Mouse (Mus musculus): ENCODE results near the gene Hist1h2ad. TPM values are rescaled to one million over a fixed set of nuclear protein-coding genes. Genes with fewer than 3 reads are reported as not detected.
"Not testable (repeated sequence)": the region's sequence is repeated elsewhere in the genome, so short reads cannot be mapped to it uniquely, and the experiment has no call there.

Hist1h2ad gene
- total and polyA plus RNA-seq, 3 experiments, result 13.2 to 744 TPM; not detected in 1

DNA sequence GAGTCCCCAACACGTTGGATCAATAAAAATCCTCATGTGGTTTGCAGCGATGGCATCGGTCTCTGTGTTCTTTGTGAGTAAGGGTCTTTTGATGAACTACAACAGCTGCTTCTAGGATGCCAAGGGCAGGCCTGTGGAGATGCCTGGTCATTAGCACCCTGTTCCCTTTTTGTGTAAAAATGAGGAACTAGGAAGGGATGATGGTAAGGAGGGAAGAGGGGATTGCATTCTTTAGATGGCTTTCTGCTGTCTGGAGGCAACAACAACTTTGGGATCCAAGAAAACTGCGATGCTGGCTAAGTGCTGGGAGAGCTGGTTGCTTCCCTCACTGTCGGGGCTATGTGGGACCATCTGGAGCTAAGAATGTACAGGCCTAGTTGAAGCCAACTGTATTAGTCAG lies 35.9 kb upstream of the Hist1h2ad start:
- DNase-seq (ENCODE audit: extremely low read depth), result no peak
- H3K4me1 ChIP-seq (ENCODE audit: control insufficient read depth in 1 of 2, insufficient read depth in 2 of 2), result peaks cover 7 to 48% of the 10 kb centered on the region in 2 experiments; a peak in 3 of 4 replicates
- TF ChIP-seq CHD2 (IDR thresholded peaks at IDR 0.05; ENCODE audit: low read length), result no peak
- TF ChIP-seq E2F4 (IDR thresholded peaks at IDR 0.05; ENCODE audit: insufficient replicate concordance, low read depth, low read length), result no peak
- no peak for TF ChIP-seq MEF2A (IDR thresholded peaks at IDR 0.05; ENCODE audit: borderline replicate concordance, low read depth, low read length)
- no peak for TF ChIP-seq EP300 (IDR thresholded peaks at IDR 0.05; ENCODE audit: low read length)
- no peak for TF ChIP-seq HCFC1 (IDR thresholded peaks at IDR 0.05; ENCODE audit: low read depth, low read length)
- H3K4me3 ChIP-seq (replicated peaks in 1 of 3; ENCODE audit: low read depth in 2 of 3, low read length in 2 of 3, poor library complexity in 1 of 3), result peak overlapping the region in 2 of 3 experiments; percentile 18 to 25
- H3K36me3 ChIP-seq (replicated peaks in 1 of 2; ENCODE audit: control insufficient read depth in 1 of 2, insufficient read depth in 1 of 2, low read length in 1 of 2), result no peaks in the 10 kb centered on the region
- peak overlapping the region; percentile 48 for H3K9ac ChIP-seq (ENCODE audit: insufficient read depth, low read depth)
- in situ Hi-C loops (cut with MboI; ENCODE audit: low pct_ligation_motif_present, low pct_unique_long_range_greater_than_20kb, low sequenced_read_pairs) (no loop called here), dilution Hi-C loops (cut with MboI; ENCODE audit: extremely low pct_ligation_motif_present, extremely low pct_unique_long_range_greater_than_20kb, low sequenced_read_pairs) (no loop called here)
- H3K4me2 ChIP-seq (ENCODE audit: insufficient read depth, low read depth, poor library complexity, severe bottlenecking), result peak overlapping the region; percentile 46
- H3K27ac ChIP-seq (ENCODE audit: insufficient read depth, low read depth), result peak overlapping the region; percentile 56
- H3K79me2 ChIP-seq (replicated peaks; ENCODE audit: control insufficient read depth, extremely low read depth, insufficient read depth, poor library complexity, severe bottlenecking), result no peaks in the 10 kb centered on the region
- H3K27me3 ChIP-seq (replicated peaks), result no peaks in the 10 kb centered on the region
- no peaks in the 10 kb centered on the region for H3K9me3 ChIP-seq (replicated peaks; ENCODE audit: low read length)

DNA sequence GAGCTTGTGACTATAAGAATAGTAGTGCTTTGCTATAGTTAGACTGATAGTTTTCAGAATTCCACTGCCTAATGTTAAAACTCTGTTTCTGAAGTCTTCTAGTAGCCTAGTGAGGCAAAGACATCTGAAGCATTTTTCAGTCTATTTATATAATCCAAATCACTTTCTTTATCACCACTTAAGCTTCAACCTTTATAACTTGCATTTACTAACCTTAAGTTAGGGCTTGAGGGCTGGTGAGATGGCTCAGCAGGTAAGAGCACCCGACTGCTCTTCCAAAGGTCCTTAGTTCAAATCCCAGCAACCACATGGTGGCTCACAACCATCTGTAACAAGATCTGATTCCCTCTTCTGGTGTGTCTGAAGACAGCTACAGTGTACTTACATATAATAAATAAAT lies 34.4 kb upstream of the Hist1h2ad start:
- H3K27me3 ChIP-seq (replicated peaks); DNase-seq (ENCODE audit: extremely low read depth); H3K4me2 ChIP-seq (ENCODE audit: insufficient read depth, low read depth, poor library complexity, severe bottlenecking); H3K79me2 ChIP-seq (replicated peaks; ENCODE audit: control insufficient read depth, extremely low read depth, insufficient read depth, poor library complexity, severe bottlenecking); H3K36me3 ChIP-seq (replicated peaks in 1 of 2; ENCODE audit: control insufficient read depth in 1 of 2, insufficient read depth in 1 of 2, low read length in 1 of 2); in situ Hi-C loops (cut with MboI; ENCODE audit: low pct_ligation_motif_present, low pct_unique_long_range_greater_than_20kb, low sequenced_read_pairs); H3K27ac ChIP-seq (ENCODE audit: insufficient read depth, low read depth); H3K9me3 ChIP-seq (replicated peaks; ENCODE audit: low read length); H3K4me3 ChIP-seq (replicated peaks in 1 of 3; ENCODE audit: low read depth in 2 of 3, low read length in 2 of 3, poor library complexity in 1 of 3); dilution Hi-C loops (cut with MboI; ENCODE audit: extremely low pct_ligation_motif_present, extremely low pct_unique_long_range_greater_than_20kb, low sequenced_read_pairs): not testable (repeated sequence)
- TF ChIP-seq TBP (conservative IDR thresholded peaks at IDR 0.05; ENCODE audit: low read depth, low read length), result peak; percentile 84
- Histone ChIP-seq H3K9ac (ENCODE audit: insufficient read depth, low read depth) (peak overlapping the region; percentile 26; the same call in 1 of the 2 replicates), H3K4me1 (ENCODE audit: control insufficient read depth in 1 of 2, insufficient read depth in 2 of 2) (peaks cover 7 to 48% of the 10 kb centered on the region in 2 experiments; a peak in 3 of 4 replicates)

- no peaks in the 10 kb centered on the region for H3K9me3 ChIP-seq (replicated peaks; ENCODE audit: low read length)
- H3K9ac ChIP-seq (ENCODE audit: insufficient read depth, low read depth), result peak overlapping the region; percentile 97; the same call in 1 of the 2 replicates
- H3K27me3 ChIP-seq (replicated peaks), result no peaks in the 10 kb centered on the region
- no peak overlapping the region for H3K27ac ChIP-seq (ENCODE audit: insufficient read depth, low read depth)
- no peak overlapping the region for H3K4me3 ChIP-seq (replicated peaks in 1 of 3; ENCODE audit: low read depth in 2 of 3, low read length in 2 of 3, poor library complexity in 1 of 3)
- H3K79me2 ChIP-seq (replicated peaks; ENCODE audit: control insufficient read depth, extremely low read depth, insufficient read depth, poor library complexity, severe bottlenecking), result no peaks in the 10 kb centered on the region
- in situ Hi-C loops (cut with MboI; ENCODE audit: low pct_ligation_motif_present, low pct_unique_long_range_greater_than_20kb, low sequenced_read_pairs) (no loop called here), dilution Hi-C loops (cut with MboI; ENCODE audit: extremely low pct_ligation_motif_present, extremely low pct_unique_long_range_greater_than_20kb, low sequenced_read_pairs) (no loop called here)
- no peak for DNase-seq (ENCODE audit: extremely low read depth)
- H3K36me3 ChIP-seq (replicated peaks in 1 of 2; ENCODE audit: control insufficient read depth in 1 of 2, insufficient read depth in 1 of 2, low read length in 1 of 2), result no peaks in the 10 kb centered on the region
- peaks cover 7 to 44% of the 10 kb centered on the region in 2 experiments; a peak in 3 of 4 replicates for H3K4me1 ChIP-seq (ENCODE audit: control insufficient read depth in 1 of 2, insufficient read depth in 2 of 2)
- TF ChIP-seq HCFC1 (IDR thresholded peaks at IDR 0.05; ENCODE audit: low read depth, low read length) (no peak), ZNF384 (IDR thresholded peaks at IDR 0.05; ENCODE audit: low read depth, low read length) (peak; percentile 78)
- H3K4me2 ChIP-seq (ENCODE audit: insufficient read depth, low read depth, poor library complexity, severe bottlenecking), result peak overlapping the region; percentile 56; the same call in 1 of the 2 replicates
Measured at GRCm38 (mm10) chr13:23541497-23541896, 32.7 kb upstream of the Hist1h2ad start.

Data from CH12.LX (cell line).